Mouse (Mus musculus) embryonic facial prominence, embryonic 10.5 days (tissue): ENCODE results near the gene Camkmt. TPM values are rescaled to one million over a fixed set of nuclear protein-coding genes. Genes with fewer than 3 reads are reported as not detected.

Experiments
- DNase-seq: peaks from one replicate; pipeline ENCODE4 v3.0.0-alpha.2; 2017; ENCODE audit warnings: low spot score
- H3K27ac ChIP-seq: fragments of 300-500 bp; sonication (generic); replicated peaks from 2 replicates; pipeline ENCODE4 v1.5.1; 2016; ENCODE audit warnings: mild to moderate bottlenecking
- H3K27me3 ChIP-seq: fragments of 300-500 bp; sonication (generic); replicated peaks from 2 replicates; pipeline ENCODE4 v1.6.1; 2016; ENCODE audit warnings: low read depth, mild to moderate bottlenecking; ENCODE audit not compliant: poor library complexity, severe bottlenecking
- H3K36me3 ChIP-seq: fragments of 300-500 bp; sonication (generic); replicated peaks from 2 replicates; pipeline ENCODE4 v1.6.1; 2016; ENCODE audit warnings: mild to moderate bottlenecking, moderate library complexity
- H3K4me1 ChIP-seq: fragments of 300-500 bp; sonication (generic); 2 replicates; pipeline ENCODE4 v1.6.1; 2016
- H3K4me3 ChIP-seq: fragments of 300-500 bp; sonication (generic); 2 replicates; pipeline ENCODE4 v1.5.1; 2016; ENCODE audit warnings: mild to moderate bottlenecking, moderate library complexity
- H3K9me3 ChIP-seq: fragments of 300-500 bp; sonication (generic); 2 replicates; pipeline ENCODE4 v1.6.1; 2016; ENCODE audit warnings: mild to moderate bottlenecking
- WGBS: fragments of 180-500 bp; shearing (Covaris S2); methylation state at CpG from one replicate; pipeline ENCODE4 v1.1.7; 2016; 5-methylcytosine and 5-hydroxymethylcytosine counted together
- polyA plus RNA-seq: library from polyadenylated mRNA; unstranded; fragments of >200 nt; fragmentation: Nextera tagmentation; extraction: Ambion mirVana; gene quantifications from 2 replicates; pipeline ENCODE4 v1.2.1, GENCODE M21; 2016

The Camkmt gene
- polyA plus RNA-seq, 1 experiment from 2014 or later: 14.2 TPM

- no peak for DNase-seq
- Histone ChIP-seq H3K27ac (no peak overlapping the region), H3K27me3 (no peaks in the 10 kb centered on the region), H3K36me3 (no peaks in the 10 kb centered on the region), H3K4me1 (no peaks in the 10 kb centered on the region), H3K4me3 (no peak overlapping the region), H3K9me3 (no peaks in the 10 kb centered on the region)
- WGBS: 86% methylated on average over 10 of the region's 10 CpGs
Measured at GRCm38 (mm10) chr17:85328901-85329300, 238.5 kb downstream of the Camkmt start.

GRCm38 (mm10) chr17:85335464-85335863 lies 245.1 kb downstream of the Camkmt start:
- Histone ChIP-seq H3K36me3 (no peaks in the 10 kb centered on the region), H3K9me3 (no peaks in the 10 kb centered on the region), H3K27me3 (no peaks in the 10 kb centered on the region), H3K27ac (no peak overlapping the region), H3K4me3 (no peak overlapping the region), H3K4me1 (0 out of 2 replicates have a peak, but pooled peaks cover 2% of the 10 kb centered on the region)
- DNase-seq: no peak
- 88% methylated on average over 10 of the region's 10 CpGs for WGBS

GRCm38 (mm10) chr17:85337666-85338065 lies 247.3 kb downstream of the Camkmt start:
- no peaks in the 10 kb centered on the region for H3K36me3 ChIP-seq
- DNase-seq: no peak
- H3K27ac ChIP-seq: no peak overlapping the region
- WGBS: 81% methylated on average over 7 of the region's 7 CpGs
- no peak overlapping the region for H3K4me3 ChIP-seq
- no peaks in the 10 kb centered on the region for H3K9me3 ChIP-seq
- H3K27me3 ChIP-seq: no peaks in the 10 kb centered on the region
- 0 out of 2 replicates have a peak, but pooled peaks cover 5% of the 10 kb centered on the region for H3K4me1 ChIP-seq

- no peak for DNase-seq
- Histone ChIP-seq H3K27ac (no peak overlapping the region), H3K4me3 (no peak overlapping the region), H3K9me3 (no peaks in the 10 kb centered on the region), H3K4me1 (peaks cover 8% of the 10 kb centered on the region; the same call in 1 of the 2 replicates), H3K36me3 (no peaks in the 10 kb centered on the region), H3K27me3 (no peaks in the 10 kb centered on the region)
- 64% methylated on average over 18 of the region's 18 CpGs for WGBS
Measured at GRCm38 (mm10) chr17:85341134-85341700, 250.9 kb downstream of the Camkmt start.

- Histone ChIP-seq H3K27ac (no peak overlapping the region), H3K36me3 (no peaks in the 10 kb centered on the region), H3K9me3 (no peaks in the 10 kb centered on the region), H3K27me3 (no peaks in the 10 kb centered on the region), H3K4me3 (no peak overlapping the region), H3K4me1 (peaks cover 6% of the 10 kb centered on the region; the same call in 1 of the 2 replicates)
- no peak for DNase-seq
- 91% methylated on average over 5 of the region's 5 CpGs for WGBS
Measured at GRCm38 (mm10) chr17:85342471-85342870, 252.1 kb downstream of the Camkmt start.

- Histone ChIP-seq H3K4me1 (peaks cover 6% of the 10 kb centered on the region; the same call in 1 of the 2 replicates), H3K36me3 (no peaks in the 10 kb centered on the region), H3K4me3 (no peak overlapping the region), H3K9me3 (no peaks in the 10 kb centered on the region), H3K27me3 (no peaks in the 10 kb centered on the region), H3K27ac (no peak overlapping the region)
- no peak for DNase-seq
- 84% methylated on average over 13 of the region's 13 CpGs for WGBS
Measured at GRCm38 (mm10) chr17:85343435-85343834, 253.1 kb downstream of the Camkmt start.

GRCm38 (mm10) chr17:85346701-85347100 lies 256.3 kb downstream of the Camkmt start:
- 90% methylated on average over 6 of the region's 6 CpGs for WGBS
- no peak overlapping the region for H3K27ac ChIP-seq
- H3K27me3 ChIP-seq: no peaks in the 10 kb centered on the region
- peaks cover 9% of the 10 kb centered on the region for H3K4me1 ChIP-seq
- no peak for DNase-seq
- no peaks in the 10 kb centered on the region for H3K36me3 ChIP-seq
- H3K9me3 ChIP-seq: no peaks in the 10 kb centered on the region
- H3K4me3 ChIP-seq: no peak overlapping the region

GRCm38 (mm10) chr17:85349331-85349935 lies 259.1 kb downstream of the Camkmt start:
- H3K27ac ChIP-seq: no peak overlapping the region
- WGBS: 58% methylated on average over 8 of the region's 8 CpGs

GRCm38 (mm10) chr17:85351301-85351700 lies 260.9 kb downstream of the Camkmt start:
- WGBS: 91% methylated on average over 8 of the region's 8 CpGs
- no peak for DNase-seq
- H3K27ac ChIP-seq: no peak overlapping the region
- no peaks in the 10 kb centered on the region for H3K36me3 ChIP-seq
- no peaks in the 10 kb centered on the region for H3K9me3 ChIP-seq
- no peak overlapping the region for H3K4me3 ChIP-seq
- H3K27me3 ChIP-seq: no peaks in the 10 kb centered on the region
- peaks cover 6% of the 10 kb centered on the region; the same call in 1 of the 2 replicates for H3K4me1 ChIP-seq

More at GRCm38 (mm10) chr17:85349331-85349935, 259.1 kb downstream of the Camkmt start:
- Histone ChIP-seq H3K9me3 (no peaks in the 10 kb centered on the region), H3K4me1 (peaks cover 6% of the 10 kb centered on the region; the same call in 1 of the 2 replicates), H3K4me3 (no peak overlapping the region), H3K27me3 (no peaks in the 10 kb centered on the region), H3K36me3 (no peaks in the 10 kb centered on the region)
- DNase-seq: no peak

GRCm38 (mm10) chr17:85352731-85353130 lies 262.4 kb downstream of the Camkmt start:
- WGBS: 85% methylated on average over 7 of the region's 7 CpGs
- DNase-seq: no peak
- H3K4me1 ChIP-seq: peaks cover 6% of the 10 kb centered on the region; the same call in 1 of the 2 replicates
- no peak overlapping the region for H3K27ac ChIP-seq
- H3K4me3 ChIP-seq: no peak overlapping the region
- H3K9me3 ChIP-seq: no peaks in the 10 kb centered on the region
- no peaks in the 10 kb centered on the region for H3K36me3 ChIP-seq
- H3K27me3 ChIP-seq: no peaks in the 10 kb centered on the region

- no peaks in the 10 kb centered on the region for H3K27me3 ChIP-seq
- no peaks in the 10 kb centered on the region for H3K36me3 ChIP-seq
- H3K4me3 ChIP-seq: no peak overlapping the region
- WGBS: 91% methylated on average over 6 of the region's 6 CpGs
- H3K27ac ChIP-seq: no peak overlapping the region
- H3K4me1 ChIP-seq: peaks cover 6% of the 10 kb centered on the region; the same call in 1 of the 2 replicates
- H3K9me3 ChIP-seq: no peaks in the 10 kb centered on the region
- no peak for DNase-seq
Measured at GRCm38 (mm10) chr17:85353191-85353590, 262.8 kb downstream of the Camkmt start.

GRCm38 (mm10) chr17:85353636-85354035 lies 263.3 kb downstream of the Camkmt start:
- Histone ChIP-seq H3K9me3 (no peaks in the 10 kb centered on the region), H3K27ac (no peak overlapping the region), H3K27me3 (no peaks in the 10 kb centered on the region), H3K4me1 (peaks cover 6% of the 10 kb centered on the region; the same call in 1 of the 2 replicates), H3K36me3 (no peaks in the 10 kb centered on the region), H3K4me3 (no peak overlapping the region)
- DNase-seq: no peak
- WGBS: 86% methylated on average over 10 of the region's 10 CpGs

GRCm38 (mm10) chr17:85355356-85355755 lies 265.0 kb downstream of the Camkmt start:
- Histone ChIP-seq H3K4me1 (no peaks in the 10 kb centered on the region), H3K4me3 (no peak overlapping the region), H3K9me3 (no peaks in the 10 kb centered on the region), H3K36me3 (no peaks in the 10 kb centered on the region), H3K27ac (no peak overlapping the region), H3K27me3 (no peaks in the 10 kb centered on the region)
- no peak for DNase-seq
- 87% methylated on average over 9 of the region's 9 CpGs for WGBS
